Mouse (Mus musculus) stomach, embryonic 14.5 days (tissue): ENCODE measurements around the gene Tmem109. TPM values are rescaled to one million over a fixed set of nuclear protein-coding genes. Genes with fewer than 3 reads are reported as not detected.

Experiments used
- ATAC-seq: fragments of 200-750 bp; cut with Nextera tagmentation; 2 replicates; pipeline ENCODE4 v1.8.0; 2017; ENCODE audit warnings: low read depth, moderate TSS enrichment; ENCODE audit not compliant: insufficient number of reproducible peaks, insufficient read depth, low FRiP score
- H3K27ac ChIP-seq: fragments of 300-500 bp; sonication (generic); 2 replicates; pipeline ENCODE4 v1.5.1; 2014; ENCODE audit warnings: mild to moderate bottlenecking, low read length, moderate library complexity, mixed read lengths
- H3K27me3 ChIP-seq: fragments of 300-500 bp; sonication (generic); 2 replicates; pipeline ENCODE4 v1.6.1; 2014; ENCODE audit warnings: low read length, control low read depth, mixed read lengths; ENCODE audit not compliant: control insufficient read depth, insufficient read depth
- H3K36me3 ChIP-seq: fragments of 300-500 bp; sonication (generic); 2 replicates; pipeline ENCODE4 v1.6.1; 2014; ENCODE audit warnings: mild to moderate bottlenecking, control low read depth, low read length, moderate library complexity, mixed read lengths; ENCODE audit not compliant: control insufficient read depth, insufficient read depth
- H3K4me1 ChIP-seq: fragments of 300-500 bp; sonication (generic); 2 replicates; pipeline ENCODE4 v1.6.1; 2014; ENCODE audit warnings: low read length, control low read depth, mixed read lengths; ENCODE audit not compliant: control insufficient read depth, insufficient read depth
- H3K4me2 ChIP-seq: fragments of 300-500 bp; sonication (generic); replicated peaks from 2 replicates; pipeline ENCODE4 v1.6.1; 2014; ENCODE audit warnings: low read depth, low read length, control low read depth
- H3K4me3 ChIP-seq: fragments of 300-500 bp; sonication (generic); 2 replicates; pipeline ENCODE4 v1.5.1; 2014; ENCODE audit warnings: low read depth, low read length, control low read depth
- H3K9ac ChIP-seq: fragments of 300-500 bp; sonication (generic); replicated peaks from 2 replicates; pipeline ENCODE4 v1.6.1; 2014; ENCODE audit warnings: low read depth, mild to moderate bottlenecking, control low read depth, low read length, moderate library complexity, mixed read lengths
- H3K9me3 ChIP-seq: fragments of 300-500 bp; sonication (generic); 2 replicates; pipeline ENCODE4 v1.6.1; 2016; ENCODE audit warnings: low read depth, low read length, control low read depth; ENCODE audit not compliant: control insufficient read depth
- WGBS: fragments of 180-500 bp; shearing (Covaris S2); extraction: QIAGEN DNeasy Blood & Tissue Kit; methylation state at CpG from one replicate; pipeline ENCODE4 v1.1.7; 2014; 5-methylcytosine and 5-hydroxymethylcytosine counted together
- polyA plus RNA-seq: library from polyadenylated mRNA; unstranded; fragments of >200 nt; fragmentation: Nextera tagmentation; extraction: Ambion mirVana; gene quantifications from 2 replicates; pipeline ENCODE4 v1.2.1, GENCODE M21; 2014

Tmem109 gene
- polyA plus RNA-seq, 1 experiment from 2014 or later = 132 TPM

DNA sequence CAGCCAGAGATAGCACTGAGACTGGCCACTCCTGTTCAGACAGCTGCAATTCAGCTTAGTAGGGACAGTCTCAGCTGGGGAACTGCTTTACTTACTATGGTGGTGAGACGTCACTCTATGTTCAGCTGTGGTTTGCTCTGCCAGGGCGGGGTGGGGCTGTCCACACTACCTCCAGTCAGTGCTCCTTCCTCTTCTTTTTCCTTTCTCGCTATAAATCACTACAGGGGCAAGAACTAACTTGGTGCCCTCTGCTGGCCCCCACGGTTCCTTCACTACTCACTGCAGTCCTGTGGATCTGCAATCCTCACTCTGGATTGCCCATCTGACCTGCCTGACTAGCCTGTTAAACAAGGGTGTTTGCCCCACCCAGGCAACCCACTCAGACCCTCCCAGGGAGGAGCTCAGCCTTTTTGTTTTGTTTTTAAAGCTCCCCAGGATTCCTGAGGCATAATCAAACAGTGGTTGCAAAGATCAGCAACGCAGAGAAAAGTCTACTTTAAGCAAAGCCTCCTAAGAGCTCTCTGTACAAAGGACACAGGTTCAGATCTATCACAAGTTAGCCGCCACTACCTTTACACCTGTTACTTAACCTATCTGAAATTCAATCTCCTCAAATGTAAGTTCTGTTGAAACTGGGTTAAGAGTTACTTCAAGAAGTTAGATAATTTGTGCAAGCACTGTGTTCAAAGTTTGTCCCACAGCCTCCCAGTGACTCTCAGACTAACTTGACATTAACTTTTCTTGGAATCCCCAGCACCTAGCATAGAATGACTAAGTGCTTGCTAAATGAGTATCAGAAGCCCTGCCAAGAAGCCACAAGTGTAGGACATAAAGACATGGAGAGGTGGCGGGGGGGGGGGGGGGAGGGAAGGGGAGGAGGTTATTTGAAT lies 1.5 kb downstream of the Tmem109 start:
- Histone ChIP-seq H3K4me1 (peaks cover 15% of the 10 kb centered on the region), H3K4me3 (peak overlapping the region; percentile 60), H3K4me2 (peak overlapping the region; percentile 88), H3K9ac (peak overlapping the region; percentile 63; the same call in 1 of the 2 replicates), H3K27me3 (no peaks in the 10 kb centered on the region), H3K36me3 (no peaks in the 10 kb centered on the region), H3K9me3 (peaks cover 8% of the 10 kb centered on the region; the same call in 1 of the 2 replicates), H3K27ac (peak overlapping the region; percentile 93)
- ATAC-seq = peak; percentile 46; the same call in 1 of the 2 replicates
- WGBS = 33% methylated on average over 7 of the region's 7 CpGs

GRCm38 (mm10) chr19:10878201-10878837 lies 3.5 kb downstream of the Tmem109 start:
- Histone ChIP-seq H3K27me3 (no peaks in the 10 kb centered on the region), H3K4me3 (no peak overlapping the region), H3K4me2 (no peak overlapping the region), H3K9ac (no peak overlapping the region), H3K9me3 (no peaks in the 10 kb centered on the region), H3K4me1 (peaks cover 15% of the 10 kb centered on the region), H3K36me3 (peaks cover 8% of the 10 kb centered on the region), H3K27ac (no peak overlapping the region)
- WGBS = 92% methylated on average over 7 of the region's 7 CpGs
- no peak for ATAC-seq

- Histone ChIP-seq H3K9ac (no peak overlapping the region; the same call in 1 of the 2 replicates), H3K36me3 (peaks cover 38% of the 10 kb centered on the region), H3K9me3 (no peaks in the 10 kb centered on the region), H3K27ac (peak overlapping the region; percentile 61; the same call in 1 of the 2 replicates), H3K4me2 (no peak overlapping the region), H3K27me3 (no peaks in the 10 kb centered on the region), H3K4me3 (no peak overlapping the region), H3K4me1 (peaks cover 11% of the 10 kb centered on the region; the same call in 1 of the 2 replicates)
- no peak for ATAC-seq
- 74% methylated on average over 14 of the region's 14 CpGs for WGBS
Observed at GRCm38 (mm10) chr19:10871328-10871961, 10.4 kb downstream of the Tmem109 start.

- Histone ChIP-seq H3K27me3 (no peaks in the 10 kb centered on the region), H3K4me2 (no peak overlapping the region), H3K36me3 (peaks cover 43% of the 10 kb centered on the region), H3K27ac (peak overlapping the region; percentile 61; the same call in 1 of the 2 replicates), H3K4me3 (no peak overlapping the region), H3K4me1 (peaks cover 11% of the 10 kb centered on the region; the same call in 1 of the 2 replicates), H3K9me3 (no peaks in the 10 kb centered on the region), H3K9ac (no peak overlapping the region)
- ATAC-seq = no peak
- WGBS = 90% methylated on average over 3 of the region's 3 CpGs
Observed at GRCm38 (mm10) chr19:10870676-10871075, 11.1 kb downstream of the Tmem109 start.

DNA sequence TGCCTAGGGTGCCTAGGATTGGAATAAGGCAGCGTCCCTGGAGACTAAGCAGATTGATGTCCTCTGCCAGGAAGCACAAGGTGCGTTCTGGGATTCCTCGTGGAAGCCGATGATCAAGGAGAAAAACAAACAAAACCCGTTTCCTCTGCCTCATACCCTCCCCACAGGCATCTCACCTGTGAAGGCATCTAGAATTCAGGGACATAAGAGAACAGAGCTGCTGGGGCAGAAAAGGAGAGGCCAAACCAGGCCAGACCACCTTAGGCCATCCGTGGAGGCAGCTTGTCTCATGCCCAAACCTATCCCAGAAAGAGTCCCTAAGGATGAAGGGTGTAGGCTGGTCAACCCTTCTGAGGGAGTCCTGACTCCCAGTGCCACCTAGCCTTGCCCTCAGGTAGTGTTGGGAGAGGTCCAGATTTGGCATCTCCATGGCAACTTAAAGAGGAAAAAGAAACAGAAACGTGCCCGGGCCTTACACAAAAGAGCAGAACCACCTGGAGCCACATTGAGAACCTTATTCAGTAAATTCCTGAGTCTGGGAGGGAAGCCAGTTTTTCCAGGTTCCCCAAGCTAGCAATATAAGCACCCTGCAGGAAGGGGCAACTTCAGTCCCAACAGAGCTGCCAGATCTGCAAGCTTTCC lies 11.8 kb downstream of the Tmem109 start, which contains the start of gene Tmem132a:
Gene Tmem132a, minus strand, starts transcription at position 55 of the 642 bp plus-strand sequence.
- no peaks in the 10 kb centered on the region for H3K27me3 ChIP-seq
- H3K4me3 ChIP-seq = peak within 1 kb of the TSS; percentile 82
- peaks cover 49% of the 10 kb centered on the region for H3K36me3 ChIP-seq
- peak within 1 kb of the TSS; percentile 92 for H3K9ac ChIP-seq
- H3K27ac ChIP-seq = peak within 1 kb of the TSS; percentile 78; the same call in 1 of the 2 replicates
- WGBS = 2% methylated on average over 8 of the region's 8 CpGs
- peaks cover 11% of the 10 kb centered on the region; the same call in 1 of the 2 replicates for H3K4me1 ChIP-seq
- H3K4me2 ChIP-seq = peak within 1 kb of the TSS; percentile 89
- no peaks in the 10 kb centered on the region for H3K9me3 ChIP-seq
- ATAC-seq = peak; percentile 43; the same call in 1 of the 2 replicates

GRCm38 (mm10) chr19:10869241-10869885 lies 12.4 kb downstream of the Tmem109 start:
- no peaks in the 10 kb centered on the region for H3K27me3 ChIP-seq
- H3K4me3 ChIP-seq = peak overlapping the region; percentile 82
- peak; percentile 87 for ATAC-seq
- peak overlapping the region; percentile 92 for H3K9ac ChIP-seq
- no peaks in the 10 kb centered on the region for H3K9me3 ChIP-seq
- H3K36me3 ChIP-seq = peaks cover 56% of the 10 kb centered on the region
- H3K4me2 ChIP-seq = peak overlapping the region; percentile 89
- WGBS = under 1% methylated on average over 43 of the region's 43 CpGs
- peaks cover 11% of the 10 kb centered on the region; the same call in 1 of the 2 replicates for H3K4me1 ChIP-seq
- peak overlapping the region; percentile 78; the same call in 1 of the 2 replicates for H3K27ac ChIP-seq

GRCm38 (mm10) chr19:10868623-10869141 lies 13.1 kb downstream of the Tmem109 start:
- under 1% methylated on average over 17 of the region's 17 CpGs for WGBS
- peak overlapping the region; percentile 89 for H3K4me2 ChIP-seq
- ATAC-seq = no peak
- peak overlapping the region; percentile 82 for H3K4me3 ChIP-seq
- H3K27me3 ChIP-seq = no peaks in the 10 kb centered on the region
- peak overlapping the region; percentile 78; the same call in 1 of the 2 replicates for H3K27ac ChIP-seq
- peaks cover 11% of the 10 kb centered on the region; the same call in 1 of the 2 replicates for H3K4me1 ChIP-seq
- H3K9ac ChIP-seq = peak overlapping the region; percentile 92
- no peaks in the 10 kb centered on the region for H3K9me3 ChIP-seq
- H3K36me3 ChIP-seq = peaks cover 57% of the 10 kb centered on the region
